Mouse (Mus musculus): ENCODE measurements around the gene Alkbh4. TPM values are rescaled to one million over a fixed set of nuclear protein-coding genes. Genes with fewer than 3 reads are reported as not detected.
"Not testable (repeated sequence)": the region's sequence is repeated elsewhere in the genome, so short reads cannot be mapped to it uniquely, and the experiment has no call there.

The Alkbh4 gene
- 26.4 and 27.9 TPM in 2 replicates for polyA plus RNA-seq (2016; fragmentation: Nextera tagmentation; extraction: Ambion mirVana)

GRCm38 (mm10) chr5:136135571-136136291 is at the start of gene Alkbh4, which contains the start of gene Lrwd1:
TSS of gene Alkbh4 (plus strand) at chr5:136136146.
TSS of gene Lrwd1 (minus strand) at chr5:136136074.
- H3K9me3 ChIP-seq (replicated peaks) = no peaks in the 10 kb centered on the region
- H3K27ac ChIP-seq = peak within 1 kb of the TSS; percentile 86
- no peaks in the 10 kb centered on the region for H3K27me3 ChIP-seq (ENCODE audit: low read depth, poor library complexity, severe bottlenecking)
- 1% methylated on average over 60 of the region's 60 CpGs for WGBS
- H3K4me3 ChIP-seq = peak within 1 kb of the TSS; percentile 82
- peak; percentile 96 for DNase-seq (ENCODE audit: low spot score)
- peaks cover 22% of the 10 kb centered on the region for H3K4me1 ChIP-seq
- peaks cover 65% of the 10 kb centered on the region for H3K36me3 ChIP-seq

- H3K36me3 ChIP-seq = no peaks in the 10 kb centered on the region
- H3K27ac ChIP-seq = no peak overlapping the region
- WGBS = 89% methylated on average over 8 of the region's 8 CpGs
- DNase-seq (ENCODE audit: low spot score) = no peak
- H3K4me1 ChIP-seq = peaks cover 29% of the 10 kb centered on the region
- peaks cover 59% of the 10 kb centered on the region for H3K27me3 ChIP-seq (ENCODE audit: low read depth, poor library complexity, severe bottlenecking)
- H3K9me3 ChIP-seq (replicated peaks) = no peaks in the 10 kb centered on the region
- no peak overlapping the region for H3K4me3 ChIP-seq
These were observed 49.7 kb upstream of the Alkbh4 start for GRCm38 (mm10) chr5:136086290-136086689.

- peaks cover 22% of the 10 kb centered on the region for H3K4me1 ChIP-seq
- H3K4me3 ChIP-seq = no peak overlapping the region
- DNase-seq (ENCODE audit: low spot score) = no peak
- peaks cover 51% of the 10 kb centered on the region for H3K27me3 ChIP-seq (ENCODE audit: low read depth, poor library complexity, severe bottlenecking)
- no peaks in the 10 kb centered on the region for H3K36me3 ChIP-seq
- no peaks in the 10 kb centered on the region for H3K9me3 ChIP-seq (replicated peaks)
- WGBS = 17% methylated on average over 14 of the region's 14 CpGs
- H3K27ac ChIP-seq = no peak overlapping the region
These were observed 46.9 kb upstream of the Alkbh4 start for GRCm38 (mm10) chr5:136088821-136089575.

- Histone ChIP-seq H3K27me3 (ENCODE audit: low read depth, poor library complexity, severe bottlenecking) (peaks cover 22% of the 10 kb centered on the region), H3K27ac (no peak overlapping the region), H3K4me1 (peaks cover 5% of the 10 kb centered on the region; the same call in 1 of the 2 replicates), H3K4me3 (no peak overlapping the region), H3K36me3 (no peaks in the 10 kb centered on the region), H3K9me3 (replicated peaks) (no peaks in the 10 kb centered on the region)
- 70% methylated on average over 5 of the region's 5 CpGs for WGBS
- DNase-seq (ENCODE audit: low spot score) = no peak
These were observed 44.0 kb upstream of the Alkbh4 start for GRCm38 (mm10) chr5:136091927-136092326.

- Histone ChIP-seq H3K9me3 (replicated peaks) (no peaks in the 10 kb centered on the region), H3K36me3 (no peaks in the 10 kb centered on the region), H3K27ac (no peak overlapping the region), H3K4me3 (no peak overlapping the region), H3K27me3 (ENCODE audit: low read depth, poor library complexity, severe bottlenecking) (0 out of 2 replicates have a peak, but pooled peaks cover 6% of the 10 kb centered on the region), H3K4me1 (no peaks in the 10 kb centered on the region; the same call in 1 of the 2 replicates)
- WGBS = 75% methylated on average over 8 of the region's 8 CpGs
- no peak for DNase-seq (ENCODE audit: low spot score)
These were observed 41.5 kb upstream of the Alkbh4 start for GRCm38 (mm10) chr5:136094249-136095010.

GRCm38 (mm10) chr5:136095089-136095488 is 40.9 kb upstream of the Alkbh4 start:
- no peaks in the 10 kb centered on the region; the same call in 1 of the 2 replicates for H3K4me1 ChIP-seq
- H3K9me3 ChIP-seq (replicated peaks) = no peaks in the 10 kb centered on the region
- H3K4me3 ChIP-seq = no peak overlapping the region
- no peak overlapping the region for H3K27ac ChIP-seq
- DNase-seq (ENCODE audit: low spot score) = no peak
- WGBS = 77% methylated on average over 7 of the region's 7 CpGs
- H3K36me3 ChIP-seq = no peaks in the 10 kb centered on the region
- 0 out of 2 replicates have a peak, but pooled peaks cover 6% of the 10 kb centered on the region for H3K27me3 ChIP-seq (ENCODE audit: low read depth, poor library complexity, severe bottlenecking)

- DNase-seq (ENCODE audit: low spot score) = no peak
- WGBS = 89% methylated on average over 10 of the region's 10 CpGs
- no peak overlapping the region for H3K27ac ChIP-seq
- no peaks in the 10 kb centered on the region for H3K9me3 ChIP-seq (replicated peaks)
- peaks cover 25% of the 10 kb centered on the region for H3K27me3 ChIP-seq (ENCODE audit: low read depth, poor library complexity, severe bottlenecking)
- no peaks in the 10 kb centered on the region for H3K36me3 ChIP-seq
- no peak overlapping the region for H3K4me3 ChIP-seq
- H3K4me1 ChIP-seq = peaks cover 15% of the 10 kb centered on the region
These were observed 37.4 kb upstream of the Alkbh4 start for GRCm38 (mm10) chr5:136098536-136098935.

- Histone ChIP-seq H3K27me3 (ENCODE audit: low read depth, poor library complexity, severe bottlenecking) (peaks cover 35% of the 10 kb centered on the region), H3K4me3 (peak overlapping the region; percentile 42), H3K36me3 (no peaks in the 10 kb centered on the region), H3K9me3 (replicated peaks) (no peaks in the 10 kb centered on the region), H3K4me1 (peaks cover 15% of the 10 kb centered on the region), H3K27ac (no peak overlapping the region)
- WGBS = 8% methylated on average over 41 of the region's 41 CpGs
- peak; percentile 82 for DNase-seq (ENCODE audit: low spot score)
These were observed 33.7 kb upstream of the Alkbh4 start for GRCm38 (mm10) chr5:136102099-136102820.

- H3K36me3 ChIP-seq = no peaks in the 10 kb centered on the region
- peaks cover 15% of the 10 kb centered on the region for H3K4me1 ChIP-seq
- H3K9me3 ChIP-seq (replicated peaks) = no peaks in the 10 kb centered on the region
- H3K27ac ChIP-seq = no peak overlapping the region
- 85% methylated on average over 5 of the region's 5 CpGs for WGBS
- peaks cover 35% of the 10 kb centered on the region for H3K27me3 ChIP-seq (ENCODE audit: low read depth, poor library complexity, severe bottlenecking)
- H3K4me3 ChIP-seq = no peak overlapping the region
- DNase-seq (ENCODE audit: low spot score) = no peak
These were observed 31.4 kb upstream of the Alkbh4 start for GRCm38 (mm10) chr5:136104511-136104910.

GRCm38 (mm10) chr5:136108486-136108885 is 27.5 kb upstream of the Alkbh4 start:
- H3K9me3 ChIP-seq (replicated peaks) = no peaks in the 10 kb centered on the region
- 60% methylated on average over 2 of the region's 2 CpGs for WGBS

GRCm38 (mm10) chr5:136109042-136109441 is 26.9 kb upstream of the Alkbh4 start:
- Histone ChIP-seq H3K4me1 (no peaks in the 10 kb centered on the region; the same call in 1 of the 2 replicates), H3K27ac (no peak overlapping the region), H3K36me3 (0 out of 2 replicates have a peak, but pooled peaks cover under 1% of the 10 kb centered on the region), H3K27me3 (ENCODE audit: low read depth, poor library complexity, severe bottlenecking) (peaks cover 5% of the 10 kb centered on the region; the same call in 1 of the 2 replicates), H3K4me3 (no peak overlapping the region), H3K9me3 (replicated peaks) (no peaks in the 10 kb centered on the region)
- WGBS = 87% methylated on average over 3 of the region's 3 CpGs
- DNase-seq (ENCODE audit: low spot score) = no peak

More at GRCm38 (mm10) chr5:136108486-136108885, 27.5 kb upstream of the Alkbh4 start:
- Histone ChIP-seq H3K36me3 (no peaks in the 10 kb centered on the region), H3K4me1 (no peaks in the 10 kb centered on the region; the same call in 1 of the 2 replicates), H3K27ac (no peak overlapping the region), H3K27me3 (ENCODE audit: low read depth, poor library complexity, severe bottlenecking) (peaks cover 11% of the 10 kb centered on the region), H3K4me3 (no peak overlapping the region)
- no peak for DNase-seq (ENCODE audit: low spot score)

GRCm38 (mm10) chr5:136113546-136113945 is 22.4 kb upstream of the Alkbh4 start:
- H3K27ac ChIP-seq; H3K27me3 ChIP-seq (ENCODE audit: low read depth, poor library complexity, severe bottlenecking); H3K9me3 ChIP-seq (replicated peaks); H3K36me3 ChIP-seq; DNase-seq (ENCODE audit: low spot score); H3K4me3 ChIP-seq: not testable (repeated sequence)
- 44% methylated on average over 4 of the region's 4 CpGs for WGBS
- H3K4me1 ChIP-seq = peaks cover 23% of the 10 kb centered on the region

All from limb, embryonic 10.5 days (tissue).